Mouse (Mus musculus) kidney, adult 9 months (tissue): ENCODE results near the gene Evl.
A peak's percentile ranks its signal among the peaks of the same experiment; 100 is the strongest.

Experiments used
- DNase-seq: peaks from one replicate; pipeline ENCODE4 v3.0.0; 2022

The Evl gene

GRCm38 (mm10) chr12:108592866-108593265 lies 38.3 kb downstream of the Evl start:
- no peak for DNase-seq

- DNase-seq: no peak
Measured at GRCm38 (mm10) chr12:108600864-108601263, 46.3 kb downstream of the Evl start.

DNA sequence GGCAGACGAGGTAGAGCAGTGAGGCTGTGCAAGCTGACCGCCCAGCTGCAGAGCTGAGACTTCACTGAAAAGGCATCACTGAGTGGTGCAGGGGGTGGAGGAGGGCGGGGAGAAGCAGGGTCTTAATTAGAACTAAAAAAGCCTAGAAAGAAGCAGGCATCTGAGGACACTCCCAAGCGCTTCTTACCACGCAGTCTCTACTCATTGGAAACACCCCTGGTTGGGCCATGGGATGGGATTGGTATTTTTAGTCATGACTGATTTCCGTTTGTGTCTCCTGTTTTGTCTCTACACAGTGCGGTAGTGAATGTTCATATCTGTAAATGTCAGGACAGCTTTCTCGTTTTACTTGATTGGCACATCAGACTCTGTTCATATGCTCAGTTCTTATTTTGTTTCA lies 46.8 kb downstream of the Evl start:
- DNase-seq: no peak

GRCm38 (mm10) chr12:108604546-108604945 lies 50.0 kb downstream of the Evl start:
- no peak for DNase-seq

- no peak for DNase-seq
Measured at GRCm38 (mm10) chr12:108605521-108606281, 51.2 kb downstream of the Evl start.

DNA sequence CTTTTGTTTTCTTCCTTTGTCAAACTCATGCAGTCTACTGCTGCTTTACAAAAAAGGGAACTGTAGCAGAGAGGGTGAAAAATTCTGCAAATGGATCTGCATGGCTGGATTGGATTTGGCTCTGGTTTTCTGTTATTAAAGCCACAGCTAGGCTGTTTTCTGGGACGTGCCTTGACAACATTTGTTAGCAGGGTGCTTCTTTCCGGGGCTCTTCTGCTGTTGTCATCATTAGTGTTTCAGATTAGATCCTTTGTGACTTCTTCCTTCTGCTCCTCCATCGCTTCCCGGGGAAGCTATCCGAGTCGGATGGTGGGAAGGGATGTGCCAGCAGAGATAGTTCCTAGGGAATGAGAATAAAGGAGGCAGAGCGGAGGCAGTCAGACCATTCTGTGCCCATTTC lies 51.8 kb downstream of the Evl start:
- DNase-seq: no peak

DNA sequence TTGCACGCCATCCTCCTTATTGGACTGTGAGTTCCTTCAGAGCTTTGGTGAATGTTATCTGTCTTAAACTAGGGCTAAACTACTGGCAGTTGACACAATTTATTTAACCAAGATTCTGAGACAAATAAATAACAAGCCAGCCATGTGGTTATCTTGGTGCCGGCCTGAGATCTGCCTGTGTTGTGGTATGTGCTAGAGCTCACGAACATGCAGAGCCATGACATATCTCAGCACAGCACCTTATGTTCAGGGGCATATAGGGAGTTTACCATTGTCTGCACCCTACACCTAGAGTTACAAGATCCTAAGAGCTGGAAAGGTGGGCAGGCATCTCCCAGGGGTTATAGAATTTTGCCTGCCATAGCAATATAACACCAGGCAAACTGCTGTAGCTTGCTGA lies 54.9 kb downstream of the Evl start:
- no peak for DNase-seq

DNA sequence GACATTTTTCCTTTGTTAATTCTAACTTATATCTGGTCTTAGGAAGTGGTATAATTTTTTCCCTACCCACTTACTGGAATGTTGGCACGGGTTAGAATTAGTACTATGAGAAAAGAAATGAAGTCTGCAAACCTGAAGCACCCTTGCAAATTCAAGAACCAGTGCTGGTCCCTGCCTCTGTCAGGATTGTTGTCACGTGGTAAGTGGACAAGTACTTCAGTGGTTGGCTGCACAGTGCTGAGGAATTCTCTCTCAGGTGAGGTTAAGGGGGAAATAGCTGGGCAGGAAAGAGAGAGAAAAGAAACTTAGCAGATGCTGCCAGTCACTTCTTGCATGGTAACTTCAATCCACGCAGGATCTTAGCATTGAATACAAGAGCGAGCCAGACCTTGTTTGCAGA lies 55.7 kb downstream of the Evl start:
- DNase-seq: no peak

GRCm38 (mm10) chr12:108613081-108613480 lies 58.6 kb downstream of the Evl start:
- peak; percentile 90 for DNase-seq

DNA sequence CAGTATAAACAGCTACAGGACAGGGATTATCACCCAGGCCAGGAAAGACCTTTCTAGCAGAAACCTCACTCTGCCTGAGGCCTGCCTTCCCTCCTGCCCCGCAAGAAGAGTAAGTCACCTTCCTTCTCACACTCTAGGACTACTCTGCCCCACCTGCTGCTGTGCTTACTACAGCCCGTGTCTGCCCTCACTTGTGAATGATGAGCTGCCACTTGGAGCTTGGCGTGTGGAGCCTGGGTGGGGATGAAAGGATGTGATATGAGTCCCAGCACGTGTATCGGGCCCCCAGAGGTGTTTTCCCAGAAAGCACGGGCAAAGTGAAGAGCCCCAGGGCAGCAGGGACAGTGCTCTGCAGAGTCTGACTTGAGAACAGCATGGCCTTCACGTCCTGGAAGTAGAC lies 63.0 kb downstream of the Evl start:
- no peak for DNase-seq

DNA sequence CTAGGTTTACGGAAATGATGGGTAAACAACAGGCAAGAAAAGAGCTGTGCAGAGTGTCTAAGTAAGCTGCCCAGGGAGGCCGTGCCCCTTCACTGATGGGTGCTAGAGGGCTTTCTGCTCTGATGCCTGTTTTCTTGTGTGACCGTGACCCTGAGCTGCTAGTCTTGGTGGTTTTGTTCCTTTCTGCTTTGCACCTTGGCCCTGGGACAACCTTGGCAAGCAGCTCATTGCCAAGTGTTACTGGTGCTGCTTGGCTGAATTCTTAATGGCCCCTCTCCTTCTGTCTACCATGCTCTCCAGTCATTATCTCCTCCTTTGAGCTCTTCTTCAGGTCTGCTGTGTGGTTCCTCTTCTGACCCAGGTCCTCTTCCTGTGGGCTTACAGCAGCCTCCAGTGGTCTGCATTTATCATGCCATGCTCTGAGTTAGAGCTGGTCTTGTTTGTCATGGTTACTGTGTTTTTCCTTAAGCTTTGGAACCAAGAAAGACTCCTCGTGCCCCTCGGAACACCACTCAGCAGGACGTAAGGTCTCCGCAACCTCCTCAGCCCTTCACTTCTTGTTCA lies 65.4 kb downstream of the Evl start:
- DNase-seq: peak; percentile 56

DNA sequence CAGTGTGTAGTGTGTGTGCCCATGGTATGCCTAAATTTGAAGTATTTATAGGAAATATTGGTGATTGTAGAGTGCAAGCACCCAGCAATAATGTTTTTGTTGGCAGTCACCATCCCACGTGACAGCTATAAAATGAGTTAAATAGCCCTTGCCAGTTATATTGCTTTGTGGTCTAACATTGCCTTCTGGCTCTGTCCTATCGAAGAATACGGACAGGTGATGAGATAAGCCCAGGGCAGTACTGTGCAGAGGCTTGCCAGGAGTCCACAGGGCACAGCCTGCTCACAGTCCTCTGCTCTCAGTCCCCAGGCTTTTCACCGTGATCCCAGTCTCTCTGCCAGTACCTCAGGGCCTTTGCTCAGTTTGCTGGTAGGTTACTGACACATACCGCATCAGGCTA lies 67.9 kb downstream of the Evl start:
- no peak for DNase-seq

- no peak for DNase-seq
Measured at GRCm38 (mm10) chr12:108629556-108629955, 75.0 kb downstream of the Evl start.

GRCm38 (mm10) chr12:108630741-108631688 lies 76.5 kb downstream of the Evl start:
- no peak for DNase-seq

GRCm38 (mm10) chr12:108632501-108632900 lies 78.0 kb downstream of the Evl start:
- no peak for DNase-seq

DNA sequence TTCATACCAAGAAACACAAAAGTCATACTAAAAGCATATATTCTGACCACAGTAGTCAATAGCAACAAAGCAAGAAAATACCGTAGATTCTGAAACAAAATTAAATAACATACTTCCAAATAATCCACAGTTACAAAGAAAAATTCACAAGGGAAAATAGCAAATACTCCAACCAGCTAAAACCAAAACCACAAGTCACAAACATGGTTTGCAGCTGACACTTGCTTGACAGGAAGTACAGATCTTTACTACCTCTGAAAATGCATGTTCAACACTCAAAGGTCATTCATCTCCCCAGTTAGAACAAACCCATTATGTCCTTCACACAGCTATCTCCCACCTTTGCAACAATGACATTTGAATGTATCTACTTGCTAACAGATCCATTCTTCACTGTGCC lies 79.5 kb downstream of the Evl start:
- no peak for DNase-seq

GRCm38 (mm10) chr12:108635501-108635900 lies 81.0 kb downstream of the Evl start:
- no peak for DNase-seq

DNA sequence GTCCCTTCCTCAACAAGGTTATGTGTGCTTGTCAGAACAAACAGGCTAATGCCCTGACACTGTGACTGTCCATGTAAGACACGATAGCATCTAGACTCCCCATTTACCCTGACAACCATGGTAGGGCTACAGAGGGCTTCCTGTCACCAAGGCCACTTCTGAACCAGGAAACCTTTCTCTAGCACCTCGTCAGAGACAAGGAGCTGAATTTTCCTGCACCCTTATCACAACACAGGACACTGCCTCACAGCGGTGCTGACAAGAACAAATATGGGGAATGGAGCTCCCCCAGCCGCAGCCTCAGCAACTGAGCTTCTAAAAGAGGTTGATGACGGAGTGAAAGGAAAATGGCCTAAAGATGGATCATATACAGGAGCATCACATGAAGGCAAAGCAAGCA lies 82.9 kb downstream of the Evl start:
- no peak for DNase-seq

GRCm38 (mm10) chr12:108639126-108639525 lies 84.6 kb downstream of the Evl start:
- no peak for DNase-seq

GRCm38 (mm10) chr12:108642019-108642418 lies 87.5 kb downstream of the Evl start:
- DNase-seq: no peak

DNA sequence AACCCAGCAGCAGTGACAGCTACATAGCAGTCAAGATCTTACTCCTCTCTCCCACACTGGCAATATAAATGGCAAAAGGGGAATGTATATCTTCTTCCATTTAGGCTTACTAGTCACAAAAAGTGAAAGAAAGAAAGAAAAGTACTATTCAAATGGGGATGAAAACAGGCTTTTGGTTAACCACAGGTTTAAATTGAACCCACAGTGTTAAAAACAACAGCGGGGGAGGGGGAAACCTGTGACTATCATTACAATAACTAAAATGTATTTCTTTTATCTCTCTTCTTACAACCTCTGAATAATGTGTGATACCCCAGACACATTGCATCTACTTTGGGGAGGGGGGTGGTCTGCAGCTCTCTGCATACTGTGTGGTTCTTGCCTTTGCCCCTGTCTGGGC lies 91.7 kb downstream of the Evl start:
- no peak for DNase-seq

- no peak for DNase-seq
Measured at GRCm38 (mm10) chr12:108647784-108648183, 93.3 kb downstream of the Evl start.

GRCm38 (mm10) chr12:108651053-108651660 lies 96.6 kb downstream of the Evl start:
- peak; percentile 80 for DNase-seq
